Mouse (Mus musculus) megakaryocyte-erythroid progenitor cell, adult 5-6 weeks (primary cell): ENCODE results near the gene Gnl1. TPM values are rescaled to one million over a fixed set of nuclear protein-coding genes. Genes with fewer than 3 reads are reported as not detected.

Experiments used
- total RNA-seq, 2 experiments: library from RNA; stranded (forward) in 1 of 2; stranded (reverse) in 1 of 2; fragments of 200-1000, 215-1000 nt in 1 of 2; fragments of >200 nt in 1 of 2; fragmentation: Nextera tagmentation in 1 of 2; gene quantifications; 2 replicates each; pipeline ENCODE4 v1.2.3; 2014 to 2017

The Gnl1 gene
- total RNA-seq, 2 experiments from 2014 or later = 16.3 to 27.1 TPM

Other genes with a start within 250 kb of the Gnl1 start
- gene Ier3, start 158.2 kb upstream of the Gnl1 start, total RNA-seq (2014; fragmentation: Nextera tagmentation) = 9.4 and 18.1 TPM in 2 replicates
- 16.1 and 18.2 TPM in 2 replicates for gene Ier3, start 158.2 kb upstream of the Gnl1 start, total RNA-seq (2017)
- gene Flot1, start 156.6 kb upstream of the Gnl1 start, total RNA-seq (2014; fragmentation: Nextera tagmentation) = 68.3 and 99.7 TPM in 2 replicates
- gene Flot1, start 156.6 kb upstream of the Gnl1 start, total RNA-seq (2017) = 73.0 and 82.4 TPM in 2 replicates
- 823 and 947 TPM in 2 replicates for gene Tubb5, start 141.5 kb upstream of the Gnl1 start, total RNA-seq (2014; fragmentation: Nextera tagmentation)
- 678 and 844 TPM in 2 replicates for gene Tubb5, start 141.5 kb upstream of the Gnl1 start, total RNA-seq (2017)
- 71.8 and 74.8 TPM in 2 replicates for gene Mdc1, start 138.3 kb upstream of the Gnl1 start, total RNA-seq (2014; fragmentation: Nextera tagmentation)
- 18.4 and 19.8 TPM in 2 replicates for gene Mdc1, start 138.3 kb upstream of the Gnl1 start, total RNA-seq (2017)
- 27.0 and 32.4 TPM in 2 replicates for gene Nrm, start 118.5 kb upstream of the Gnl1 start, total RNA-seq (2014; fragmentation: Nextera tagmentation)
- gene Nrm, start 118.5 kb upstream of the Gnl1 start, total RNA-seq (2017) = 15.0 and 26.4 TPM in 2 replicates
- 11.9 and 13.3 TPM in 2 replicates for gene Ppp1r18, start 114.3 kb upstream of the Gnl1 start, total RNA-seq (2014; fragmentation: Nextera tagmentation)
- 1.0 and 2.3 TPM in 2 replicates for gene Ppp1r18, start 114.3 kb upstream of the Gnl1 start, total RNA-seq (2017)
- gene Dhx16, start 100.0 kb upstream of the Gnl1 start, total RNA-seq (2014; fragmentation: Nextera tagmentation) = 132 and 133 TPM in 2 replicates
- gene Dhx16, start 100.0 kb upstream of the Gnl1 start, total RNA-seq (2017) = 51.3 and 68.8 TPM in 2 replicates
- gene 2310061I04Rik, start 82.4 kb upstream of the Gnl1 start, total RNA-seq (2014; fragmentation: Nextera tagmentation) = 107 and 160 TPM in 2 replicates
- 8.1 and 10.9 TPM in 2 replicates for gene 2310061I04Rik, start 82.4 kb upstream of the Gnl1 start, total RNA-seq (2017)
- gene Atat1, start 69.8 kb upstream of the Gnl1 start, total RNA-seq (2014; fragmentation: Nextera tagmentation) = 23.1 and 31.9 TPM in 2 replicates
- 3.0 and 4.3 TPM in 2 replicates for gene Atat1, start 69.8 kb upstream of the Gnl1 start, total RNA-seq (2017)
- 140 and 175 TPM in 2 replicates for gene Mrps18b, start 63.5 kb upstream of the Gnl1 start, total RNA-seq (2014; fragmentation: Nextera tagmentation)
- 72.7 and 92.6 TPM in 2 replicates for gene Mrps18b, start 63.5 kb upstream of the Gnl1 start, total RNA-seq (2017)
- gene Ppp1r10, start 63.4 kb upstream of the Gnl1 start, total RNA-seq (2014; fragmentation: Nextera tagmentation) = 80.8 and 95.1 TPM in 2 replicates
- 86.4 and 103 TPM in 2 replicates for gene Ppp1r10, start 63.4 kb upstream of the Gnl1 start, total RNA-seq (2017)
- gene Abcf1, start 10.1 kb upstream of the Gnl1 start, total RNA-seq (2014; fragmentation: Nextera tagmentation) = 132 and 157 TPM in 2 replicates
- 398 and 560 TPM in 2 replicates for gene Abcf1, start 10.1 kb upstream of the Gnl1 start, total RNA-seq (2017)
- gene Prr3, start 385 bp downstream of the Gnl1 start, total RNA-seq (2014; fragmentation: Nextera tagmentation) = 41.0 and 48.3 TPM in 2 replicates
- gene Prr3, start 385 bp downstream of the Gnl1 start, total RNA-seq (2017) = 20.5 and 31.3 TPM in 2 replicates
- 6.8 and 10.1 TPM in 2 replicates for gene H2-T24, start 40.7 kb downstream of the Gnl1 start, total RNA-seq (2014; fragmentation: Nextera tagmentation)
- 25.5 and 35.1 TPM in 2 replicates for gene H2-T24, start 40.7 kb downstream of the Gnl1 start, total RNA-seq (2017)
- gene H2-T23, start 53.0 kb downstream of the Gnl1 start, total RNA-seq (2014; fragmentation: Nextera tagmentation) = 55.6 and 98.1 TPM in 2 replicates
- gene H2-T23, start 53.0 kb downstream of the Gnl1 start, total RNA-seq (2017) = 84.5 and 111 TPM in 2 replicates
- gene H2-T22, start 62.9 kb downstream of the Gnl1 start, total RNA-seq (2014; fragmentation: Nextera tagmentation) = 17.1 and 25.6 TPM in 2 replicates
- 30.1 and 31.5 TPM in 2 replicates for gene H2-T22, start 62.9 kb downstream of the Gnl1 start, total RNA-seq (2017)
- gene Gm6034, start 63.1 kb downstream of the Gnl1 start, total RNA-seq (2014; fragmentation: Nextera tagmentation) = 0.52 TPM in 1 of 2 replicates, not detected in the other
- gene Gm6034, start 63.1 kb downstream of the Gnl1 start, total RNA-seq (2017) = not detected in 2 replicates
- not detected in 2 replicates for gene Gm11127, start 78.5 kb downstream of the Gnl1 start, total RNA-seq (2014; fragmentation: Nextera tagmentation)
- not detected in 2 replicates for gene Gm11127, start 78.5 kb downstream of the Gnl1 start, total RNA-seq (2017)
- 0.22 and 1.5 TPM in 2 replicates for gene Gm19684, start 141.8 kb downstream of the Gnl1 start, total RNA-seq (2014; fragmentation: Nextera tagmentation)
- gene Gm19684, start 141.8 kb downstream of the Gnl1 start, total RNA-seq (2017) = 0.38 TPM in 1 of 2 replicates, not detected in the other
- not detected in 2 replicates for gene Gm7030, start 149.6 kb downstream of the Gnl1 start, total RNA-seq (2014; fragmentation: Nextera tagmentation)
- not detected in 2 replicates for gene Gm7030, start 149.6 kb downstream of the Gnl1 start, total RNA-seq (2017)
- not detected in 2 replicates for gene Gm8909, start 188.7 kb downstream of the Gnl1 start, total RNA-seq (2014; fragmentation: Nextera tagmentation)
- not detected in 2 replicates for gene Gm8909, start 188.7 kb downstream of the Gnl1 start, total RNA-seq (2017)
- not detected in 2 replicates for gene H2-T3, start 210.4 kb downstream of the Gnl1 start, total RNA-seq (2014; fragmentation: Nextera tagmentation)
- gene H2-T3, start 210.4 kb downstream of the Gnl1 start, total RNA-seq (2017) = not detected in 2 replicates